Mouse (Mus musculus) brain, adult 2 months (tissue): Measurements from ENCODE around the gene Scd3.

ENCODE experiments used
- DNase-seq: peaks from one replicate; pipeline ENCODE4 v3.0.0; 2011; ENCODE audit warnings: low read depth, low spot score

Gene Scd3

DNA sequence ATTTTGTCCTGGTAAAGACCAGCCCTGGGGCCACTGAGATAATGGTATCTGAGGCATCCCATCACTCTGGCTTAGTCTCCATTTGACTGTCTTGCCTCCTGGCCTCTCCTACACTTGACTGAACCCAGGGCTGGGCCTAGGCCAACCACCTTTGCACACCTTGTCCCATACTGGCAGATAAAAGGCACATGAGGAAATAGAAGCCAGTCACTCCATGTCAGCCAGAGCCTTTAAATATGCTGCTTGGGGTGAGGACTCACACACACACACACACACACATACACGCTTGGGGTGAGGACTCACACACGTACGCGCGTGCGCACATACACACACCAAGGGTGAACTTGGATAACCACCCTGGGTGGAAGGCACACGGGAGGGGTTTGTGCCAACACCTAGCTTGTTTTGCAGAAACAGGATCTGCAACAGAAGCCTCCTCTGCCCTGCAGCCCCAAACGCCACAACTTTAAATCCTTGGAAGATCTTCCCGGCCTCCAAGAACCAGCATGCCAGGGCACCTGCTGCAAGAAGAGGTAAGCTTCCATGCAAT lies at the start of gene Scd3:
Gene Scd3 (plus strand): TSS at position 255 of the 550 bp plus-strand sequence.
- DNase-seq = no peak

DNA sequence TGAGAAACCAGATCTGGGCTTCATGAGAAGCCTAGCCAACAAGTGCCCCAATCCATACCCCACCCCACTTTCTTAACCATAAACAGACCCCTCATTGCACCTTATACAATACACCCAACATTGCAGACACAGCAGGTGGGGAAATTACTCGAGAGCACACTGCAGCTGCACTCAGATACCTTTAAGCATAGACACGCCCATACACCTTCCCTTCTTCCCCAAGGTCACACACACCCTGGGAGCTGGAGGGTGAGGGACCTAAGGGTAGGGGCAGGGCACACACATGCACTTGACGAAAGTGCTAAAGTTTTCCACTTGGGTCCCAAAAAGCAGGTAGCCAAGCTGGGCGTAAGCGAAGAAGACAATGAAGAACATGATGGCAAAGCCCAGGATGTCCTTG lies 49.3 kb upstream of the Scd3 start:
- DNase-seq = no peak

DNA sequence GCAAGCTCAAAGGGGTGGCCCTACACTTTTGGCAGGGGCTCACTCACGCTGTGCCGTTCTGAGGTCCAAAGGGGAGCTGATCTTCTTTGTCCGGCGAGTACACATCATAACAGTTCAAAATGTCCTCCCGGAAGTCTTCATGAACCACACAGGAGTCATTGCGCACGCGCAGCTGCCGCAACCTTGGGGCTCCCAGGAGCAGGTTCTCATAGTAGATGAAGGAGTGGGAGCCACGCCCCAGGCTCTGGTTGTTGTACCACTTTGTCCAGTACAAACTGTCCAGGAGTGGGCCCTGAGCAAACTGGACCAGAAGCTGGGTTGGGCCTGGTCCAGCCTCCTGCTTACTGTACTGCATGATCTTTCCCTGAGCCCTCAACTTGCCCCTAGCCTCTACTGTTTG lies 46.1 kb upstream of the Scd3 start:
- DNase-seq = no peak

DNA sequence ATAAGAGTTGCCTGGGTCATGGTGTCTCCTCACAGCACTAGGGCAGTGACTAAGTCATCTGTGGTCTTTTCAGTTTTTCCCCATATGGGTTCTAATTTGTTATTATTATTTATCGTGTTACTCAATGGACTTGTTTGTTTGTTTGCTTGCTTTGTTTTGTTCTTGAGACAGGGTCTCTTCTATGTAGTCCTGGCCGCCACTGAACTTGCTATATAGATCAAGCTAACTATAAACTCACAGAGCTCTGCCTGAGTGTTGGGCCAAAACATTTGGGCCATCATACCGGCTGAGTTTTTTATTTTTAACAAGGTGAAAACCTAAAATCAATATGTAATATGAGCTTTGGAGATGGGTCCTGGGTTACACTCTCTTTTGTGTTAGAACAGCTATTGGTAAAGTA lies 43.7 kb upstream of the Scd3 start:
- no peak for DNase-seq

DNA sequence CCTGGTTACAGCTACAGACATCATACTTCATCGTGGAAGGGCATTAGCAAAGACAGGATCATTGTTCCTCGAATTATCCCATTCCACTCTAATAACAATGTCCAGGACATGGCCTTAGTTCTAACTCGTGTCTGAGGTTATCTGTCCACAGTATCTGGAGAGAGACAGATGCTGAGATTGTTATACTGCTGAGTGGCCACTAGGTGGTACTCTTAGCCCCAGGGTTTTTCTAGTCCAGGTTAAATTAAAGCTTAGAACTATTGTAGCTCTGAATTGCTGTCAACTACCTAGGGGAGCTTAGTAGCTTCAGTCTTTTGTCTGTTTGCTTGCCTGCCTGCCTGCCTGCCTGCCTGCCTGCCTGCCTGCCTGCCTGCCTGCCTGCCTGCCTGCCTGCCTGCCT lies 41.6 kb upstream of the Scd3 start:
- peak; percentile 46 for DNase-seq

DNA sequence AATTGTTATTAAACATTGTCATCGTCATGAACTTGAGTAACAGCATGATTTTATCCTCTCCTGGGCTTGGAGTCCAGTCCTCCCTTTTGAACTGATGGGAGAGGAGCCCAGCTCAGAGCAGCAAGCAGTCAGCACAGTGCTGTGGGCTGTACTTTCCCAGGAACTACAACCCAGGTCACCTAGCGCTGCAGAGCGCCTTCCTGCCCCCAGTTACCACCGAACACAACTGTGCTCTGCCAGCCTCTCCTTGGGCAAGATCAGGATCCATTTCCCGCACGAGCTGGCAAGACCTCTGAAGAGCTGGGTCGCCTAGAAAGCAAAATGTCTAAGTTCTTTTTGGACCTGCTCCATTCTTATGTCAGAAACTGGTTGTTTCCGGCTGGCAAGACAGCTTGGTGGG lies 28.2 kb upstream of the Scd3 start:
- DNase-seq = no peak

DNA sequence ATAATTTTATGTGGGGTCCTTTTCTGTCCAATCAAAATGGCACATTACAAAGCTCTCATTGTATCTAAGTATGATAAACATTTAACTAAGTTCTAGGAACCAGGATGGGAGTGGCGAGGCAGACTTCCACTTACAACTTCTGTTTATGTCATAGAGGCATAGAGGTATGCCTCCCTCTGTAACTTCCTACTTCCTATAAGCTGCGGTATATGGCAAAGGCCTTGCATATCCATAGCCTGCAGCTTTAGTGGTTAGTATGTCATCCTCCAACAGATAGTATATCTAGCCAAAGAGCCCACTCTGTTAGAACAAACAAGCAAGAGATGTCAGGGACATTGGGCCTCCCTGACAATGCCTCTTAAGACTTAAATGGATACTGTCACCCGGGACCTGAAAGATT lies 26.3 kb upstream of the Scd3 start:
- no peak for DNase-seq

DNA sequence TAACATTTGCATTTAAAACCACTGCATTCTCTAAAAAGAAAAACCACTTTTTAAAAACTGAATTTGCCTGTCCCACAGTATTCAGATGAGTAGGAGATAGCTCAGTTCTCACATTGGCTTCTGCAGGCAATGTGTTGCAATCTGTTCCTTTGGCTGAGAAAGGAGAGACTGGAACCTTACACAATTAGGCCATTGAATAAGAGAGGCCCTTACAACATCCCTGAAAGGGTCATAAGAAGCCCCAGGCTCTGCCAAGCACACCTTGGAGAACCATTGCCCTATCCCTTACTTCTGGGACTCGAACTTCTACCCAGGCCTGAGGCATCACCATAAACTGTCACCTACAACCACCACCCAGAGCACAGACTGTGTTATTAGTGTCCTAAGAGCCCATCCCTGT lies 22.6 kb upstream of the Scd3 start:
- DNase-seq = no peak

DNA sequence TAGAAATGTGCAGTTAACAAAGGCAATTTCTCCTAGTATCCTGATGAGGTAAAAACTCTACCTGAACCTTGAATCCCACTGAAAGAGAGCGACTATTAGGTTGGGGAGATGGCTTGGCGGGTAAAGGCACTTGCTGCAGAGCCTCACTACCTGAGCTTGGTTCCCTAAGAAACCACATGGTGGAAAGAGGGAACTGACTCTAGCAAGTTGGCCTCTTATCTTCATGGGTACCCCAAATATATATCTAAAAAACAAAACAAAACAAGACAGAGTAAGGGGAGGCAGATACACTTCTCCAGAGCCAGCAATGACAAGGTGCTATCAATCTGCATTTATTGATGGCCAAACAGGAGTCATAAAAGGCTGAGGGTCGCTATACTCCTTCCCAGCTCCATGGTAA lies 19.1 kb upstream of the Scd3 start:
- DNase-seq = no peak

DNA sequence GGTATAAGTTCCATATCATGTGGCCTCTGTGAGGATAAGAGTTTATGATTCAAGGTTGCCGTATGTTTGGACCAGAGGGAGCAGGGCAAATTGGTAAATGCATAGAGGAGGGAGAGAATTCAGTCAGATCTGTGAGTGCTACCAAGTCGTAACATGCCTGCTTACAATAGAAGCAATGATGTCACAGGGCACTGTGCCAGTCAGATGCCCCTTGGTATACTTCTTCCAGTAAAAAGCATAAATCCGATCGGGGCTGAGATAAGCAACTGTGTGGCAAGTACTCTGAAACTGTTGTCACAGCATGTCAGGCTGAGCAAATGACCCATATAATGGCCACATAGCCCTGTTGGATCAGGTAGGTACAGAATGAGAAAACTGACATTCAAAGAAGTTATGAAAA lies 14.0 kb upstream of the Scd3 start:
- no peak for DNase-seq

DNA sequence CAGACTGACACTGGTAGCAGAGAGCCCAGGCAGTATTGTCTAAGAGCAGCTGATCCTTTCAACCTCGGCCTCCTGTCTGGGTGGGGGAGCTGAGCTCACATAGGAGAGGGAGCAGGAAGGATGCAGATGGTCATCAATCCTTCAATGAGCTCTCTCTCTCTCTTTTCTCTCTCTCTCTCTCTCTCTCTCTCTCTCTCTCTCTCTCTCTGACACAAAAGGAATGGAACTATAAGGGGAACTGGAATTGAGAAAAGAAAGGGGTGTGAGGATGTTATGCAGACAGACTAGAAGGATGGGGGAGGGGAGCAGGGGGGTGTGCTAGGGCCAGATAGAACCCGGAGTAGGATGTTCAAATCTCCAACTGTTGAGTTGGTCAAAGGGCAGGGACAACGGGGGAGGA lies 10.7 kb upstream of the Scd3 start, which contains the start of gene Pkd2l1:
Gene Pkd2l1 (minus strand): TSS at position 101 of the 400 bp plus-strand sequence.
- no peak for DNase-seq

DNA sequence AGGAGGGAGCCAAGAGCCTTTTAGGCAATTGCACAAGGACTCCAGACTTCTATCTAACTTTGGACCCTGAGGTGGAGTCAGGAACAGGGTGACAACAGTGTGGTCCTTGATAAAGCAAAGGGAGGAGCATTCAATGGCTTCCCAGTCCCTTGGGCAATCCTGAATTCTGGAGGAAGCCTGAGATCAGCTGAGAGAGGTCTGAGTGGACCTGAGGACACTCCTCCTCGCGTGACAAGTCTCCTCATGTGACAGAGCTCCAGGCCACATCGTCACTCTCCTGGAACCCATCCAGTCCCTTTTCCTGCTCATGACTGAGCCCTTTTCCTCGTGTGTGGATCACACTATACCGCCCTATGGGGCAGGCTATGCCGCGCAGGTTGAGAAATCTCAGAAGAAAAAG lies 9.2 kb upstream of the Scd3 start:
- DNase-seq = peak; percentile 55

DNA sequence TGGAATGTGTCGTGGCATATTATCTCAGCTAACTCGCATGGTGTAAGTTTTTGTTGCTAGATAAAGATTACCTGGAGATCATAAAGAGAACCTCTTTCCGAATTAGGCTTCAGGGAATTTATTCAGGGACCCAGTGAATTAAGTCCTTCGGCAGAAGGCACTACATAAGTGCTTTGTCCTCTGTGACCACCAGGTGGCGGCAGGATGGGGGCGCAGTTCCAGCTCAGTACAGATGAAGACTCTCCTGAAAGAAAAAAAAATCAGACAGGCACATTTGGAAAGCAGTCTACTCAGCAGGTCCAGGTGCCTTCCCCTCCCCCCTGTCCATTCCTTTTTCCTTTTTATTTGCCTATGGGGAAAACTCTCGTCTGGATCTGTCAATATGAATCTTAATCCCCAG lies 7.9 kb upstream of the Scd3 start:
- DNase-seq = peak; percentile 87

DNA sequence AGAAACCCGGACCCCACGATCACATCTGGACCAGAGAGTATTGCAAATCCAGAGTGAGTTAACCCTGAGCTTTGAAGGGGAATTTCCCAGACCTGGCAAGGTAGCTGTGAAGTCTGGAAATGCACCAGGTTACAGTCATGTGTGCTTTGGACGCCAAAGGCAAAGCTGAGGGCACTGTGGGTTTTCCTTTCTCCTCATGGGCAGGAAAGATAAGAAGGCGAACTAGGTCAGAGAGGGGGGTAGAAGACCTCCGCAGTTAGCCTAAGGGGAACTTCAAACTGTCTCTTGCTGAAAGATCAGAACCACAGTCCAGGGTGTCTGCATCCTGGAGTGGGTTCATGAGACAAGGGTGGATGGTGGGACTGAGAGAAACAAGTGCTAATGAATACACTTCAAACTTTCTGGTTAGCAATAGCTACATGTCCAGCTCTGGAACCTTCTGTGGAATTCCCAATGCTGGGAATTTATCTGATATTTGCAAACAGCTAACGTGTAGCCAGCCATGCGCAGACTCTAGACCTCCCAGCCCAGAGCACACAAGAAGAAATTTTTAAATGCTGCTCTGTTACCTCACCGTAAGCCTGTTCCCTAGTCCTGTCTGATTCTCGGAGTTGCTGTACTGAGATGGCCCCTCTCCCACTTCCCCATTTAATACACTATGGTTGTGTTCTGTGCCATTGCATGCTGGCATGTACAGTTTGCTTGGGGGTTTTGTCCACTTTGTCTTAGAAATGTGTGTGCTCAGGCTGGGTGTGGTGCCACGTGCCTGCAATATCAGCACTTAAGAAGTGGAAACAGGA lies 5.8 kb upstream of the Scd3 start:
- no peak for DNase-seq

DNA sequence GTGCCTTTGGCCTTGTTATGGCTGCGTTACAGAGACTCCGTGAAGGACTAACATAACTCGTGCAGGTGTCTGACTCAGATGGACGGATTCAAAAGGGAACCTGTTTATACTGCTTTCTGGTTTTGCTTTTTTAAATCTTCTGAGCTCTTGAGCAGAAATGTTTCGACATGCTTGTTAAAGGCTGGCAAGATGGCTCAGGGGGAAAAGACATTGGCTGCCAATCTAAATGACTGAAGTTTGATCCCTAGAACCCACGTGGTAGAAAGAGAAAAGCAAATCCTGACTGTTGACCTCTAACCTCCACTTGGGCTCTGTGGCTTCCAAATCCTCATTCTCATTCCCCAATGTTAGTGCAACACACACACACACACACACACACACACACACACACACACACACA lies 4.6 kb upstream of the Scd3 start:
- no peak for DNase-seq

DNA sequence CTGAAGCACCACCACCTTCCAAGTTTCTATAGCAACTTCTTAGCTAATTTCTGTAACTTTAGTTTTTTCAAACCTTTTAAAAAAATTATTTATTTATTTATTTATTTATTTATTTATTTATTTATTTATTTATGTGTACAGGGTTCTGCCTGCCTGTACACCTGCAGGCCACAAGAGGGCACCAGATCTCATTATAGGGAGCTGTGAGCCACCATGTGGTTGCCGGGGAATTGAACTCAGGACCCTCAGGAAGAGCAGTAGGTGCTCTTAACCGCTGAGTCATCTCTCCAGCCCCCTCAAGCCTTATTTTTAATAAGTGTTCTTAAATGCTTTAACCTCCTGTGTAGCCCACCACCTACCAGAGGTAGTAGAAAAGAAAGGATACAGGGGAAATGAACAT lies 4.1 kb upstream of the Scd3 start:
- peak; percentile 16 for DNase-seq

DNA sequence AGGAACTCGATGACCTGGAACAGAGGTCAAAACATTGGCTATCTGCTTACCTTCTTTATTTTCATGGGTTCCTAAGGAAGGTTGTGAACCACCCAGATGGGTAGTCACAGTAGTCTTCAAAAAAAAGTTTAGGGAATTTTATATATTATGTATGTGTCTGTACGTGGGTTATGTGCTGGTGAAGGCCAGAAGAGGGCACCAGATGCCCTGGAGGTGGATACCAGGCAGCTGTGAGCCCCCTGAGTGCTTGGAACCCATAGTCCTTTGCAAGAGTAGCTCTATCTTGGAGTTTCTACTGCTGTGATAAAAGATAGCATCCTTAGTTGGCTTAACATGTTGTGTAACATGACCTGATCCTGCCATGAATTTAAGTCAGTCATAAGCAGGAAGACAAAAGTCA lies 4.0 kb downstream of the Scd3 start:
- no peak for DNase-seq

DNA sequence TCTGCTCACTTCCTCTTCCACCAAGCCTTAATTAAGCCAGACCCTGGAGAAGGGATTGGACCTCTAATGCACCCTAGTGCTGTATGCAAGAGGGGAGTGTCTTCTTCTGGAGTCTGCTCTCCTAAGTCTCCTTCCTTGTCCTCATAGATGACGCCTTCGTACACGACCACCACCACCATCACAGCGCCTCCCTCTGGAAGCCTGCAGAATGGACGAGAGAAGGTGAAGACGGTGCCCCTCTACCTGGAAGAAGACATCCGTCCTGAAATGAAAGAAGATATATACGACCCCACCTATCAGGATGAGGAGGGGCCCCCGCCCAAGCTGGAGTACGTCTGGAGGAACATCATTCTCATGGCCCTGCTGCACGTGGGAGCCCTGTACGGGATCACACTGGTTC lies 12.2 kb downstream of the Scd3 start:
- no peak for DNase-seq

DNA sequence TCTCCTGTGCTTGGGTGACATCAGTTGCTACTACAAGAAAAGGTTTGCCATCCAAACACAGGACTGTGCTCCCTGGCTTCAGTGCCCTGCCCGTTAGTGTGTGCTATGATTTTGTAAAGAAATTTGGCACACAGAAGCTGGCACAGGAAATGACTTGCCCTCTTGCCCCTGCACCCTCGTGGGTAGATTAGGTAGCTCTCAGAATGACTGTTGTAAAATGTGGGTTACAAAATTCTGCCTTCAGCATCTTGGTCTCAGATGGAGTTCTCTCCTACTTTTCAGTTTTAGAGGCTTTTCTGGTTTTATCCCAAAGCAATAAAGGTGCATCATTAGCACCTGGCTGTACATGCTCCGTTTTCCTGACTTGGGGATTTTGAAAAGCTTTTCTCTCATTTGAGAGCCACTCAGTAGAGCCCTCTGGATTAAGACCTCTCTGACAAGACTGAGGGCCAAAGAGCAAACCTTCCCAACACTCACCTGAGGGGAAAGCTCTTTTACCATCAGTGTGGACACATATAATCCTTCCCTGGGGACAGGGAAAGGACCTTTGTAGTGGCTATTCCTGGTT lies 15.0 kb downstream of the Scd3 start:
- DNase-seq = no peak

DNA sequence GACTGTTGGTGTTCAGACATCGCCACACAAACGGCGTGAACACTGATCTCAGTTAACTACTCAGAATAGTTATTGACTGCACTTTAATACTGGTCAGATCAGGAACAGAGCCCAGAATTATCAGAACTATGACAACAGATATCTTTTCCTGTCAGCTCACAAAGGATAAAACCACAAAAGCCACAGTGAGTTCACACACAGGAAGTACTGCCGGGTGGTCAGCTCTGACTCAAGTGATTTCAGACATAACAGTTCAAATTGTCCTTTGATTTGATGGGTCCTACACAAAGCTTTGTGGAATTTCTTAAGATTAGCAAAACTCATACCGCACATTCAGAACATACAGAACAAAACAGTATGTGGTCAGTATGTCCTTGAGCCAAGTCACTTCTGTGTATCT lies 22.7 kb downstream of the Scd3 start:
- DNase-seq = no peak

DNA sequence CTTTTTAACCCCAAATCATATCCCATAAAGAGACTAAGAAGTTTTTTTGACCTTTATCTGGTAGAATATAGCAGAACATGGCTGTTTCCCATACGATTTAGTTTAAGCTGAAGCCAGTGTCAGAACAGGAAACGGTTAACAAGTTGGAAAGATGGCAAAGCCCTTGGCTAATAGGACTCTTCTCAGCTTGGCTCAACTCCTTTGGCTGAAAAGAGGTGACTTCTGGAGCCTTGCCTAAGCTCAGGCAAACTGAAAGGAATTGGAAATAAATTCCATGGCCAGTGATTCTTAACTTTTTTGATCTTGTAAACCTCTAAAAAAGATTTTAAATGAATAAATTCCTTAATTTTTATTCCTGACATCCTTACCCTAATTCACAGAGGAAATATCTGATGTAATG lies 26.7 kb downstream of the Scd3 start:
- no peak for DNase-seq

DNA sequence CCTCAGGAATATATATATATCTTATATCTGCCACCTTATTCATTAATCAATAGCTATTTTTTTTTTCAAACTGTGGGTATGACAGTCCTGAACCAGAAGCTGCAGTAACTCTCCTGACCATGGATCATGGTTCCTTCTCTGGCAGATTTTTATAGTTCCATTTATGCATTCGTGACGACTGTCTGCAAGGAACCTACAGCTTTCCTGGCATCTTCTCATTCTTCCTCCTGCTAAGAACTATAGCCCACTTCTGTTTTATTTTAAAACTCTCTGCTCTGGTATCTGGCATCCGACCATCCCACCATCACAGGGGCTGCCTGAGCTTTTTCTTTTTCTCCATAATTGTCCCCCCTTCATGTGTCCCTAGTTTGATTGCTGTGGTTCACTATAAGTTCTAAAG lies 27.1 kb downstream of the Scd3 start:
- peak; percentile 42 for DNase-seq

DNA sequence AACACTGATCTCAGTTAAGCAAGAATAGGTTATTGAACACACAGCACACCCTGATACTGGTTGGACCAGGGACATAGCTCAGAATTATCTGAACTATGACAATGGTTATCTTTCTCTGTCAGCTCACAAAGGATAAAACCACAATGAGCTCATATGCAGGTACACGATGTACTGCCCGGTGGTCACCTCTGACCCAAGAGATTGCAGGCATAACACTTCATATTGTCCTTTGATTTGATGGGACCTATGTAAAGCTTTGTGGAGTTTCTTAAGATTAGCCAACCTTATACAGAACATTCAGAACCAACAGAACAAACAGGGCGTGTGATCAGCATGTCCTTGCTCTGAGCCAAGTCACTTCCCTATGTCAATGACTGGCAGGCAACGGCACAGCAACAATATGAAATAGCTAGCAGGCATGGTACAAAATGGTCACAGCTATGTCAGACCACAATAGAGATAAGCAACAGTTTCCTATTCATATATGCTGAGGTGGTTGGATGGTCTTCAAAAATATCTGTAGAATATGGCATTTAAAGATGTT lies 28.6 kb downstream of the Scd3 start:
- DNase-seq = no peak
